24 mouse cellular contexts compared by ENCODE assay signal in the genomic region with DNA sequence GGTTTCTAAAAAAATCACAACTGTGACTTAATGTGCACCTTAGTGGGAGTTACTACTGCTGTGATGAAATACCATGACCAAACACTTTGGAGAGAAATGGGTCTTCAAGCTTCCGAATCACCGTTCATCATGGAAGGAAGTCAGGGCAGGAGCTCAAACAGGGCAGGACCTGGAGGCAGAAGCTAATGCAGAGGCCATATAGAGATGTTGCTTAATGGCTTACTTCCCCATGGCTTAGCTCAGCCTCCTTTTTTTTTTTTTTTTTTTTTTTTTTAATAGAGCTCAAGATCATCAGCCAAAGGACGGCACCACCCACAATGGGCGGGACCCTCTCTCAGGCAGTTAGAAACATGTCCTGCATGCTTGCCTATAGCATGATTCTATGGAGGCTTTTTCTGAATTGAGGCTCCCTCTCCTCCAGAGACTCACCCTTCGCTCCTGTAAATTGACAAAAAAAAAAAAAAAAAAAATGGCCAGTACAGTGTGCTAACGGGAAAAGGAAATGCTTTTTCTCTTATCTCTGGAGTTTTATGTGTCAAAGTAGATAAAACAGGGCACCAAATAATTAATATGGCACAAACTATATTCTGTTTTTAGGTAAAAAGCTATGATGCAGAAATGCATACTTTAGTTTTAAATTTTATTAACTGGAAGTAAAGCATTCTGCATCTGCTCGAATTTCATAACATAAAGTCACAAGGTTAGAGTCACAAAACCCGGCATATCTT.
DNase-seq lines count a peak whose midpoint lies in the region; ATAC-seq and TF ChIP-seq lines count a peak whose summit lies in the region.
"Had no signal": no experiment of that assay in that cellular context is flagged by ENCODE, and none has a peak within 500 bp of the region (broad histone marks: within the 10 kb centered on the region; RNA-seq: fewer than 3 reads in every experiment).

No protein-coding gene starts in this region.

- H3K4me1 ChIP-seq in liver, embryonic 12.5 days: no peaks in the 10 kb centered on the region
- H3K4me1 ChIP-seq in ES-E14 (ENCODE audit: control insufficient read depth in 2 of 2, insufficient read depth in 2 of 2, low read length in 2 of 2, poor library complexity in 1 of 2): no peaks in the 10 kb centered on the region
- no peaks in the 10 kb centered on the region for H3K4me1 ChIP-seq in kidney, embryonic 14.5 days (ENCODE audit: control insufficient read depth, insufficient read depth, low read length)
- H3K4me1 ChIP-seq in stomach, postnatal 0 days (replicated peaks; ENCODE audit: control insufficient read depth, insufficient read depth): no peaks in the 10 kb centered on the region
- H3K4me1 ChIP-seq: hindbrain, embryonic 12.5 days had no signal

- no peak overlapping the region for H3K27ac ChIP-seq in liver, embryonic 12.5 days
- no peak overlapping the region for H3K27ac ChIP-seq in ES-E14 (ENCODE audit: insufficient read depth, low read depth, low read length, poor library complexity, severe bottlenecking)
- H3K27ac ChIP-seq in kidney, embryonic 14.5 days (ENCODE audit: low read depth, low read length): no peak overlapping the region
- H3K27ac ChIP-seq in stomach, postnatal 0 days (replicated peaks): no peak overlapping the region
- H3K27ac ChIP-seq: embryonic facial prominence, embryonic 10.5 days; forebrain, embryonic 10.5 days; gastrocnemius, adult 2 months; hindbrain, embryonic 12.5 days had no signal

- in situ Hi-C loops in ES-E14 (cut with MboI; ENCODE audit: low sequenced_read_pairs in 2 of 2, unreplicated experiment in 2 of 2): no loop called here

- no peak overlapping the region for H3K9ac ChIP-seq in liver, embryonic 12.5 days
- no peak overlapping the region for H3K9ac ChIP-seq in ES-E14 (ENCODE audit: insufficient read depth, low read depth, low read length, poor library complexity, severe bottlenecking)
- no peak overlapping the region for H3K9ac ChIP-seq in kidney, embryonic 14.5 days (ENCODE audit: low read depth, low read length)
- H3K9ac ChIP-seq in stomach, postnatal 0 days (ENCODE audit: low read length): no peak overlapping the region
- H3K9ac ChIP-seq: hindbrain, embryonic 12.5 days had no signal

- H3K9me3 ChIP-seq in liver, embryonic 12.5 days (replicated peaks): no peaks in the 10 kb centered on the region
- H3K9me3 ChIP-seq in ES-E14 (ENCODE audit: control insufficient read depth, insufficient read depth, low read depth, low read length): no peaks in the 10 kb centered on the region
- H3K9me3 ChIP-seq in kidney, embryonic 14.5 days (ENCODE audit: control insufficient read depth, low read length): no peaks in the 10 kb centered on the region
- H3K9me3 ChIP-seq in stomach, postnatal 0 days (ENCODE audit: control insufficient read depth, low read length): no peaks in the 10 kb centered on the region
- H3K9me3 ChIP-seq: embryonic facial prominence, embryonic 10.5 days; forebrain, embryonic 10.5 days; hindbrain, embryonic 12.5 days had no signal

- H3K4me3 ChIP-seq in liver, embryonic 12.5 days: no peak overlapping the region
- no peak overlapping the region for H3K4me3 ChIP-seq in ES-E14 (ENCODE audit: insufficient read depth in 1 of 2, low read depth in 1 of 2, low read length in 2 of 2, poor library complexity in 1 of 2, severe bottlenecking in 1 of 2)
- no peak overlapping the region for H3K4me3 ChIP-seq in kidney, embryonic 14.5 days (ENCODE audit: low read length)
- no peak overlapping the region for H3K4me3 ChIP-seq in stomach, postnatal 0 days (ENCODE audit: low read depth, low read length)
- H3K4me3 ChIP-seq: embryonic facial prominence, embryonic 10.5 days; erythroblast, embryonic 14.5 days; forebrain, embryonic 10.5 days; gastrocnemius, adult 2 months; hindbrain, embryonic 12.5 days had no signal

- TF ChIP-seq CTCF in stomach, postnatal 0 days (IDR thresholded peaks at IDR 0.05; ENCODE audit: low read depth): no peak

- H3K4me2 ChIP-seq in liver, embryonic 12.5 days: no peak overlapping the region
- H3K4me2 ChIP-seq in kidney, embryonic 14.5 days (replicated peaks; ENCODE audit: low read depth, low read length): no peak overlapping the region
- no peak overlapping the region for H3K4me2 ChIP-seq in stomach, postnatal 0 days (replicated peaks; ENCODE audit: low read depth)
- H3K4me2 ChIP-seq: hindbrain, embryonic 12.5 days had no signal

- WGBS in liver, embryonic 12.5 days (ENCODE audit: insufficient replicate concordance): 53% methylated on average over 8 of the region's 8 CpGs
- 81% methylated on average over 8 of the region's 8 CpGs for WGBS in kidney, embryonic 14.5 days
- 74% methylated on average over 8 of the region's 8 CpGs for WGBS in stomach, postnatal 0 days

- H3K36me3 ChIP-seq in liver, embryonic 12.5 days: no peaks in the 10 kb centered on the region
- no peaks in the 10 kb centered on the region for H3K36me3 ChIP-seq in ES-E14 (ENCODE audit: control insufficient read depth, insufficient read depth, low read length, poor library complexity, severe bottlenecking)
- H3K36me3 ChIP-seq in kidney, embryonic 14.5 days (ENCODE audit: control insufficient read depth, insufficient read depth, low read length): no peaks in the 10 kb centered on the region
- H3K36me3 ChIP-seq in stomach, postnatal 0 days (ENCODE audit: control insufficient read depth, insufficient read depth, low read length): no peaks in the 10 kb centered on the region
- H3K36me3 ChIP-seq: embryonic facial prominence, embryonic 10.5 days; forebrain, embryonic 10.5 days; hindbrain, embryonic 12.5 days had no signal

- DNase-seq in liver (peak; percentile 24), ES-E14 (ENCODE audit: low read depth, low spot score) (no peak)
- DNase-seq in stomach, postnatal 0 days (ENCODE audit: low spot score): no peak
- DNase-seq: adrenal gland, postnatal 25 days; cerebellum, adult 18-20 months; cerebellum, adult 9-11 months; cerebellum, postnatal 36 days; gastrocnemius, adult 2 months; gastrocnemius, postnatal 25 days; heart, adult 11 months; heart, postnatal 10 days; heart, postnatal 4 days had no signal

- no peak for TF ChIP-seq EP300 in stomach, postnatal 0 days (optimal IDR thresholded peaks at IDR 0.05)

- no peaks in the 10 kb centered on the region for H3K27me3 ChIP-seq in liver, embryonic 12.5 days (replicated peaks)
- H3K27me3 ChIP-seq in kidney, embryonic 14.5 days (ENCODE audit: control insufficient read depth, insufficient read depth, low read length): no peaks in the 10 kb centered on the region
- no peaks in the 10 kb centered on the region for H3K27me3 ChIP-seq in stomach, postnatal 0 days (ENCODE audit: control insufficient read depth, insufficient read depth, low read length)
- H3K27me3 ChIP-seq: hindbrain, embryonic 12.5 days; Patski had no signal

- no peak for ATAC-seq in liver, embryonic 12.5 days
- peak; percentile 48; the same call in 1 of the 2 replicates for ATAC-seq in common myeloid progenitor, adult 5-6 weeks (replicated peaks; ENCODE audit: low read depth, poor library complexity, severe bottlenecking)
- 0 out of 2 replicates have a peak, but pooled peaks have one; percentile 33 for ATAC-seq in neutrophil, adult 5-6 weeks (ENCODE audit: extremely low read depth, insufficient number of reproducible peaks, low FRiP score, poor library complexity, severe bottlenecking)
- ATAC-seq in kidney, embryonic 14.5 days (ENCODE audit: low FRiP score, low TSS enrichment): no peak
- no peak for ATAC-seq in stomach, postnatal 0 days (ENCODE audit: low FRiP score, low TSS enrichment)
- ATAC-seq: activated CD4-positive, CD25-positive, alpha-beta regulatory T cell, adult 4 months; forebrain, embryonic 14.5 days; hindbrain, embryonic 16.5 days; Patski had no signal

TF ChIP-seq in ES-E14, 5 proteins besides CTCF, POLR2A, EP300 and RAD21:
- TF ChIP-seq HCFC1 (IDR thresholded peaks at IDR 0.05; ENCODE audit: borderline replicate concordance, insufficient read depth, low read length): no peak
- TF ChIP-seq ZNF384 (IDR thresholded peaks at IDR 0.05; ENCODE audit: low read depth, low read length): peak; percentile 43; the same call in 1 of the 2 replicates
- no peak for TF ChIP-seq MAFK (IDR thresholded peaks at IDR 0.05; ENCODE audit: insufficient read depth, low read depth, low read length)
- TF ChIP-seq ZC3H11A (IDR thresholded peaks at IDR 0.05; ENCODE audit: borderline replicate concordance, low read depth, low read length): no peak
- no peak for TF ChIP-seq CHD2 (IDR thresholded peaks at IDR 0.05; ENCODE audit: low read depth, low read length)

Comparison
In these comparisons a context has a peak if more than half of its experiments do, and no peak if none do; other contexts are left out.
1. ATAC-seq: peak in common myeloid progenitor, adult 5-6 weeks (single experiment) and neutrophil, adult 5-6 weeks (single experiment); none in liver, embryonic 12.5 days (single experiment), kidney, embryonic 14.5 days (single experiment) and stomach, postnatal 0 days (single experiment).